Mouse (Mus musculus): ENCODE results near the gene Ctdsp1. TPM values are rescaled to one million over a fixed set of nuclear protein-coding genes. Genes with fewer than 3 reads are reported as not detected.
A peak's percentile ranks its signal among the peaks of the same experiment; 100 is the strongest.

The Ctdsp1 gene
- polyA plus RNA-seq, 2 experiments, result 36.0 to 37.6 TPM

DNA sequence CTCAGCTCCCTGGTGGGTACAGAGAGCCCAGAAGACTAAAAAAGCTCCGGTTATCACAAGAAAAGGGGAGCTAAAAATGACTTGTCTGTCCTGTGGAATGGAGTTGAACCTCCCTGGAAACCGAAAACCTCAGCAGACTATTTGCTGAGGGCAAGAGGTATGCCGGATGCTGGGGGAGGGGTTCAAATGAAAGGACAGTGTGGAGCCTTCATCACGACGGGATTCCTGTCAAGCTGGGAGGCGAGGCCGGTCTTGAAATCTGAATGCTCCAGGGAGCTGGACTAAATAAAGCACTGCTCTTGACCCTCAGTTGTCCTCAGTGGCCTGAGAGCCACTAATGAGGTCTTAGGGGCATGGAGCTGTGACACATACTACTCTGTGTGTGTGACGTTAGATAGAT is 31.8 kb downstream of the Ctdsp1 start:
- Histone ChIP-seq H3K9me3 (ENCODE audit: control insufficient read depth, low read length) (no peaks in the 10 kb centered on the region), H3K36me3 (replicated peaks; ENCODE audit: control insufficient read depth, insufficient read depth, low read depth) (no peaks in the 10 kb centered on the region), H3K4me3 (ENCODE audit: insufficient read depth in 1 of 2, low read depth in 2 of 2, low read length in 2 of 2) (no peak overlapping the region), H3K4me2 (ENCODE audit: low read depth) (no peak overlapping the region), H3K9ac (replicated peaks) (no peak overlapping the region), H3K27me3 (ENCODE audit: control insufficient read depth, insufficient read depth, low read length) (no peaks in the 10 kb centered on the region), H3K27ac (no peak overlapping the region), H3K4me1 (replicated peaks; ENCODE audit: control insufficient read depth in 2 of 2, insufficient read depth in 2 of 2, low read length in 1 of 2) (no peaks in the 10 kb centered on the region)
- TF ChIP-seq CTCF (IDR thresholded peaks at IDR 0.05; ENCODE audit: low read depth) (no peak), EP300 (IDR thresholded peaks at IDR 0.05; ENCODE audit: low read depth) (no peak)
- DNase-seq (ENCODE audit: low read depth in 3 of 3, low spot score in 3 of 3), result no peak
- ATAC-seq (ENCODE audit: insufficient read depth), result no peak
- 51% methylated on average over 8 of the region's 8 CpGs for WGBS (ENCODE audit: insufficient replicate concordance)

DNA sequence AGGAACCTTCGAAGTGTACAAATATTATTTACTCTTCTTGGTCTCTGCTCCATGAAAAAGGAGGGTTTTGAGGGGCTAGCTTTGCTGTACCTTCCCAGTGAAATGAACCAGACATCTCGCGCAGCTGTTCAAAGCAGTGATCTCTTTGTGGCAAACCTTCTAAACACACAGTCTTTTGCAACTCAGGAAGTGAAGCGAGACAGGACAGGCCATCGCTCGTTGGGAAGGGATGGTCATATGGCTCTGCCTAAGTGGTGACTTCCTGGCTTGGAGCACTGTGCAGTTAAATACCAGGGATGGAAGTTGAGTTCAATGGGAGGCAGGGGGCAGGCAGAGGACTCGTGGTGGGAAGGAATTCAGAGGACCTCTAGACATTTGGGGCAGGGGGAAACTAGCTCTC is 34.5 kb downstream of the Ctdsp1 start:
- H3K4me1 ChIP-seq (replicated peaks; ENCODE audit: control insufficient read depth in 2 of 2, insufficient read depth in 2 of 2, low read length in 1 of 2), result no peaks in the 10 kb centered on the region
- 24% methylated on average over 7 of the region's 7 CpGs for WGBS (ENCODE audit: insufficient replicate concordance)
- no peak for ATAC-seq (ENCODE audit: insufficient read depth)

DNA sequence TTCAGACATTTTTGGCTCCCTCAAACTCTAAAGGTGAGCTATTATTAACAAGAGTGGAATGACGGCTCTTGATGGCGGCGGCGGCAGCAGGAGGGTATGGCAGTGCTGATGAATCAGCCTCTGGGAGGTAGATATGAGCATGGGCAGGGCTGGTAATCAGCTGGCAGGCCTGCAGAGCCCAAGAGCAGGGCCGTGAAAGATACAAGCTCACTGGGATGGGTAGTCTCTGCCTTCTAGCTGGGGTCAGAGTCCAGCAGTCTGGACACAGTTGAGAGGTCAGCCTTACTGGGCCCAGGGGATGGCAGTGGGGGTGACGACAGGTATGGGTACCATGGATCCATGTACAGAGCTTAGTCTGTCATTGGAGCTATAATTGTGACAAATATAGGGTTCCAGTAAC is 41.9 kb downstream of the Ctdsp1 start:
- no peaks in the 10 kb centered on the region for H3K27me3 ChIP-seq (ENCODE audit: control insufficient read depth, insufficient read depth, low read length)
- TF ChIP-seq CTCF (IDR thresholded peaks at IDR 0.05; ENCODE audit: low read depth), result no peak
- TF ChIP-seq EP300 (IDR thresholded peaks at IDR 0.05; ENCODE audit: low read depth), result no peak
- 56% methylated on average over 6 of the region's 6 CpGs for WGBS (ENCODE audit: insufficient replicate concordance)
- H3K4me2 ChIP-seq (ENCODE audit: low read depth), result no peak overlapping the region
- peaks cover 6 to 16% of the 10 kb centered on the region in 2 experiments for H3K4me1 ChIP-seq (replicated peaks; ENCODE audit: control insufficient read depth in 2 of 2, insufficient read depth in 2 of 2, low read length in 1 of 2)
- no peak overlapping the region for H3K9ac ChIP-seq (replicated peaks)
- ATAC-seq (ENCODE audit: insufficient read depth) (peak; percentile 56), DNase-seq (ENCODE audit: low read depth in 3 of 3, low spot score in 3 of 3) (no peak)
- peaks cover 7% of the 10 kb centered on the region for H3K36me3 ChIP-seq (replicated peaks; ENCODE audit: control insufficient read depth, insufficient read depth, low read depth)
- no peak overlapping the region for H3K4me3 ChIP-seq (ENCODE audit: insufficient read depth in 1 of 2, low read depth in 2 of 2, low read length in 2 of 2)
- H3K9me3 ChIP-seq (ENCODE audit: control insufficient read depth, low read length), result no peaks in the 10 kb centered on the region
- H3K27ac ChIP-seq, result no peak overlapping the region

More for the DNA sequence above, 34.5 kb downstream of the Ctdsp1 start:
- Histone ChIP-seq H3K36me3 (replicated peaks; ENCODE audit: control insufficient read depth, insufficient read depth, low read depth) (no peaks in the 10 kb centered on the region), H3K27ac (no peak overlapping the region), H3K4me3 (ENCODE audit: insufficient read depth in 1 of 2, low read depth in 2 of 2, low read length in 2 of 2) (no peak overlapping the region), H3K9me3 (ENCODE audit: control insufficient read depth, low read length) (no peaks in the 10 kb centered on the region), H3K4me2 (ENCODE audit: low read depth) (no peak overlapping the region), H3K9ac (replicated peaks) (no peak overlapping the region), H3K27me3 (ENCODE audit: control insufficient read depth, insufficient read depth, low read length) (no peaks in the 10 kb centered on the region)
- no peak for DNase-seq (ENCODE audit: low read depth in 3 of 3, low spot score in 3 of 3)
- TF ChIP-seq CTCF (IDR thresholded peaks at IDR 0.05; ENCODE audit: low read depth) (no peak), EP300 (IDR thresholded peaks at IDR 0.05; ENCODE audit: low read depth) (no peak)

DNA sequence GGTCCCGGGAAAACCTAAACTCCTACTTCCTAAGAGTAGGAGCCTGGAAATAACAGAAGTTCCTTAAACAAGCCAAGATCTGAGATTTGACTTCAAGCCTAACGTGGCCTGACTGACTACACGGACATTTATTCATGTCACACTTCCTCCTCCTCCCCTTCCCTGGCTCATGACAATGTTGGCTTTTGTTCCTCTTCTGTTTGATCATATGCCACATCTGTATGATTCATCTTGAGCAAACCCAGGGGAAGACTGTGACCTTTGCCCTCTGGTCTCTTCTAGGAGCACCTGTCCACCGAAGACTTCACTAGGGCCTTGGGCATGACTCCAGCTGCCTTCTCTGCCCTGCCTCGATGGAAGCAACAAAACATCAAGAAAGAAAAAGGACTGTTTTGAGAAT is 43.3 kb downstream of the Ctdsp1 start:
- H3K36me3 ChIP-seq (replicated peaks; ENCODE audit: control insufficient read depth, insufficient read depth, low read depth), result peaks cover 19% of the 10 kb centered on the region
- ATAC-seq (ENCODE audit: insufficient read depth), result no peak
- H3K4me2 ChIP-seq (ENCODE audit: low read depth), result no peak overlapping the region
- H3K4me1 ChIP-seq (replicated peaks; ENCODE audit: control insufficient read depth in 2 of 2, insufficient read depth in 2 of 2, low read length in 1 of 2), result peaks cover 6 to 16% of the 10 kb centered on the region in 2 experiments
- no peak overlapping the region for H3K9ac ChIP-seq (replicated peaks)
- H3K4me3 ChIP-seq (ENCODE audit: insufficient read depth in 1 of 2, low read depth in 2 of 2, low read length in 2 of 2), result no peak overlapping the region
- TF ChIP-seq EP300 (IDR thresholded peaks at IDR 0.05; ENCODE audit: low read depth), result no peak
- no peak for TF ChIP-seq CTCF (IDR thresholded peaks at IDR 0.05; ENCODE audit: low read depth)
- no peaks in the 10 kb centered on the region for H3K27me3 ChIP-seq (ENCODE audit: control insufficient read depth, insufficient read depth, low read length)
- no peaks in the 10 kb centered on the region for H3K9me3 ChIP-seq (ENCODE audit: control insufficient read depth, low read length)
- no peak for DNase-seq (ENCODE audit: low read depth in 3 of 3, low spot score in 3 of 3)
- WGBS (ENCODE audit: insufficient replicate concordance), result 65% methylated on average over 5 of the region's 5 CpGs
- no peak overlapping the region for H3K27ac ChIP-seq

DNA sequence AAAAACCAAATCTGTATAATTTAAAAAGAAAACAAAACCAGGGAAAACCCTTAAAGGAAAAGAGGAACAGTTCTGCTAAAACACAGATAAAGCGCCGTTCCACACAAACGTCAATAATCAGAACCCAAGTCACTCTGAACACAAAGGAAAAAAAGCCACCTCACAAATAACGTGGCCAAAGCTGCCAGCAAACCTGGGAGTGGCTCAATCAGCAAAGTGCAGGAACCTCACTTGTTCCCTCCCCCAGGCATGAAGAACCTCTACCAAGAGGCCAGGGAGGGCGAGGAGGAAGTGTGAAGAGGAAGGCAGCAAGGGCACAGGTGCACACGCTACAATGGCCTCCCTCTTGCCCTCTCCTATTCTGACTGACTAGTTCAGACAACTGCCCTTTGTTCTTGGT is 44.3 kb downstream of the Ctdsp1 start:
- Histone ChIP-seq H3K4me2 (ENCODE audit: low read depth) (no peak overlapping the region), H3K4me1 (replicated peaks; ENCODE audit: control insufficient read depth in 2 of 2, insufficient read depth in 2 of 2, low read length in 1 of 2) (peaks cover 6 to 16% of the 10 kb centered on the region in 2 experiments), H3K27ac (peak overlapping the region; percentile 48; the same call in 1 of the 2 replicates), H3K36me3 (replicated peaks; ENCODE audit: control insufficient read depth, insufficient read depth, low read depth) (peaks cover 24% of the 10 kb centered on the region), H3K4me3 (ENCODE audit: insufficient read depth in 1 of 2, low read depth in 2 of 2, low read length in 2 of 2) (no peak overlapping the region), H3K9me3 (ENCODE audit: control insufficient read depth, low read length) (no peaks in the 10 kb centered on the region), H3K27me3 (ENCODE audit: control insufficient read depth, insufficient read depth, low read length) (no peaks in the 10 kb centered on the region), H3K9ac (replicated peaks) (no peak overlapping the region)
- DNase-seq (ENCODE audit: low read depth in 3 of 3, low spot score in 3 of 3) (peak; percentile 30 to 35 (median 33)), ATAC-seq (ENCODE audit: insufficient read depth) (peak; percentile 66)
- no peak for TF ChIP-seq EP300 (IDR thresholded peaks at IDR 0.05; ENCODE audit: low read depth)
- no peak for TF ChIP-seq CTCF (IDR thresholded peaks at IDR 0.05; ENCODE audit: low read depth)
- WGBS (ENCODE audit: insufficient replicate concordance), result 20% methylated on average over 6 of the region's 6 CpGs

Data from liver, embryonic 14.5 days (tissue).